Mouse (Mus musculus) embryonic facial prominence, embryonic 14.5 days (tissue): ENCODE results near the gene Aldh2. TPM values are rescaled to one million over a fixed set of nuclear protein-coding genes. Genes with fewer than 3 reads are reported as not detected.

Source experiments
- ATAC-seq: fragments of 200-750 bp; cut with Nextera tagmentation; 2 replicates; pipeline ENCODE4 v1.8.0; 2017; ENCODE audit warnings: low read depth, moderate number of reproducible peaks, moderate TSS enrichment
- DNase-seq: peaks from one replicate; pipeline ENCODE4 v3.0.0-alpha.2; 2015; ENCODE audit warnings: low spot score
- H3K27ac ChIP-seq: fragments of 300-500 bp; sonication (generic); replicated peaks from 2 replicates; pipeline ENCODE4 v1.5.1; 2014; ENCODE audit warnings: low read depth, mild to moderate bottlenecking, low read length, moderate library complexity
- H3K27me3 ChIP-seq: fragments of 300-500 bp; sonication (generic); replicated peaks from 2 replicates; pipeline ENCODE4 v1.6.1; 2014; ENCODE audit warnings: low read length; ENCODE audit not compliant: control insufficient read depth, insufficient read depth
- H3K36me3 ChIP-seq: fragments of 300-500 bp; sonication (generic); 2 replicates; pipeline ENCODE4 v1.6.1; 2014; ENCODE audit warnings: low read length, mixed read lengths; ENCODE audit not compliant: control insufficient read depth, insufficient read depth
- H3K4me1 ChIP-seq: fragments of 300-500 bp; sonication (generic); 2 replicates; pipeline ENCODE4 v1.6.1; 2014; ENCODE audit warnings: antibody characterized with exemption, low read length; ENCODE audit not compliant: control insufficient read depth, insufficient read depth
- H3K4me2 ChIP-seq: fragments of 300-500 bp; sonication (generic); 2 replicates; pipeline ENCODE4 v1.6.1; 2014; ENCODE audit warnings: low read depth, mild to moderate bottlenecking, low read length, moderate library complexity, mixed read lengths
- H3K4me3 ChIP-seq: fragments of 300-500 bp; sonication (generic); 2 replicates; pipeline ENCODE4 v1.5.1; 2014; ENCODE audit warnings: low read depth, mild to moderate bottlenecking, low read length
- H3K9ac ChIP-seq: fragments of 300-500 bp; sonication (generic); 2 replicates; pipeline ENCODE4 v1.6.1; 2014; ENCODE audit warnings: low read depth, mild to moderate bottlenecking, low read length, moderate library complexity, mixed read lengths
- H3K9me3 ChIP-seq: fragments of 300-500 bp; sonication (generic); 2 replicates; pipeline ENCODE4 v1.6.1; 2016; ENCODE audit warnings: low read length; ENCODE audit not compliant: control insufficient read depth
- WGBS: fragments of 180-500 bp; shearing (Covaris S2); extraction: QIAGEN DNeasy Blood & Tissue Kit; methylation state at CpG from one replicate; pipeline ENCODE4 v1.1.7; 2014; 5-methylcytosine and 5-hydroxymethylcytosine counted together
- polyA plus RNA-seq: library from polyadenylated mRNA; unstranded; fragments of >200 nt; fragmentation: Nextera tagmentation; extraction: Ambion mirVana; gene quantifications from 2 replicates; pipeline ENCODE4 v1.2.1, GENCODE M21; 2014

Aldh2 gene
- polyA plus RNA-seq, 1 experiment from 2014 or later: 87.8 TPM

DNA sequence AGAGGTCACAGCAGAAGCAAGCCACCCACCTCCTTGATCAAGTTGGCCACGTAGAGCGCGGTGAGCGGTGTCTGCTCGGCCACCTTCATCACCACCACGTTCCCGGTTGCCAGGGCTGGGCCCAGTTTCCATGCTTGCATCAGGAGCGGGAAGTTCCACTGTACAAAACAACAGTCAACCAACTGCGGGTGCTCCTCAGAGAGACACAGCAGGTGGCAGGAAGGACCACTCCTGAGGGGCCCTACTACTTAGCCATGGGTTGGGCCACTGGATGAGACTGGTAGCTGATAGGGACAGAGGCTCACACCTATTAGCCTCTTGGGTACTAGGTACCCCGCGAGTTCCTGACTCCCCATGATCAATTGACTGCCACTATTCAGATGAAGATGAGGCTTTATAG, 17.8 kb downstream of the Aldh2 start:
- Histone ChIP-seq H3K27me3 (no peaks in the 10 kb centered on the region), H3K9me3 (no peaks in the 10 kb centered on the region), H3K9ac (no peak overlapping the region), H3K27ac (no peak overlapping the region), H3K4me3 (no peak overlapping the region), H3K4me1 (no peaks in the 10 kb centered on the region), H3K36me3 (peaks cover 72% of the 10 kb centered on the region), H3K4me2 (no peak overlapping the region)
- WGBS: 93% methylated on average over 11 of the region's 11 CpGs
- no peak for ATAC-seq
- DNase-seq: no peak

DNA sequence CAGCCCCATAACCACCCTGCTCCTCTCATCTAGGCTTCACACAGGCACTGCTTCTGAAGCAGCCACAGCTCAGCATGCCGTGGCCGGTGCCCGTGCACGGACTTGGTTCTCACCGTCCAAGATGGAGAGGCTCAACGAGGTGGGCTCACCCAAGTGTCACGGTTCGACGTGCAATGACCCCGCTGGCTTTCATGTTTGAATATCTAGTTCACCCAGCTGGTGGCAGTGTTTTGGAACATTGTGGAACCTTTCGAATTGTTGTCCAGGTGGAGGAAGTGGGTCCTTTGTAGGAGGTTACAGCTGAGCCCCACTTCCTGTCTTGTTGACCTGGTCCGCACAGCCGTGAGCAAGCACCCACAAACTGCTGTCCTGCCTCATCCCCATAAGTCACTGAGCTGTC, 19.5 kb downstream of the Aldh2 start:
- Histone ChIP-seq H3K27me3 (no peaks in the 10 kb centered on the region), H3K9ac (no peak overlapping the region), H3K4me3 (no peak overlapping the region), H3K9me3 (no peaks in the 10 kb centered on the region), H3K27ac (no peak overlapping the region), H3K4me2 (no peak overlapping the region), H3K36me3 (peaks cover 71% of the 10 kb centered on the region), H3K4me1 (no peaks in the 10 kb centered on the region)
- ATAC-seq (no peak), DNase-seq (no peak)
- 89% methylated on average over 13 of the region's 13 CpGs for WGBS

DNA sequence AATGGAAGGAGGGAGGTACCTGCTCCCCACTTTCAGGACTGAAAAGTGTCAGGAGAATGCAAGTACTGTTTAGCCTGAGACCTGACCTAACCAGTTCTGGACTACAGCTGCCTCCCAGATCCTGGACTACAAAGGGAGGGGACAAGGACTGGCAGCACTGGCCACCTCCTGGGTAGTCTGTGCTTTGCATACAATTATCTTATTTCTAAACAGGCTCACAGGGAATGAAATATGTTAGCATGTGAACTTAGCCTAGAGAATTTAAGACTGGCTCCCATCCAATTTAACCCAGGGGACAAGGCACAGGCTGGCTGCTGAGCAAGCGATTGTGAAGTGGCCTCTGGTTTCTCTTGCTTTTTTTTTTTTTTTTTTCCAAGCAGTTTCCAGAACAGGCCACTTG, 22.8 kb downstream of the Aldh2 start:
- H3K4me2 ChIP-seq: no peak overlapping the region
- peaks cover 61% of the 10 kb centered on the region for H3K36me3 ChIP-seq
- no peaks in the 10 kb centered on the region for H3K4me1 ChIP-seq
- 77% methylated on average over 1 of the region's 1 CpGs for WGBS
- H3K27ac ChIP-seq: no peak overlapping the region
- no peaks in the 10 kb centered on the region for H3K27me3 ChIP-seq
- no peak overlapping the region for H3K9ac ChIP-seq
- DNase-seq (no peak), ATAC-seq (no peak)
- H3K4me3 ChIP-seq: no peak overlapping the region
- H3K9me3 ChIP-seq: no peaks in the 10 kb centered on the region

DNA sequence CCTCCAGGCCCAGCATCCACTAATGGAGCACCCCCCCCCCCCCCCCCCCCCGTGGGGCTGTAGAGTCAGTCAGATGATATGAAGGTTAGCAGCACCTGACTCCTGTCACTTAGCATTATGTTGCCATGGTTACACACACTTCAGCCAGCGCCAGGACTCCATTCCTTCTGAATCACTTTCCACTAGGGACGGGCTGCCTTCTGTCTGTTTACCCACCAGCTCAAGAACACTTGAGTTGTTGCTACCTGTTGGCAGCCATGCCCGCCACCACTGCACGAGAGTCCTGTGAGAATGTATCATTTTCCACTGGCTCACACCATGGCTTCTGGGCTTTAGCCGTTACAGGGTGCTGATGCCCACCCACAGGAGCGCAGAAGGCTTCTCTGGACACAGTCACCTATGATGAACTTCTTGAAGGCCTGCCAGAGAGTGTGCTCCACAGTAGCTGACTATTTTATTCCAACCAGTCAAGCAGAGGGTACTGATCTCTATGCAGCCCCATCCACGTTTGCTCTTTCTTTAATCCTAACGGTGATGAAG, 23.7 kb downstream of the Aldh2 start:
- no peaks in the 10 kb centered on the region for H3K9me3 ChIP-seq
- peaks cover 52% of the 10 kb centered on the region for H3K36me3 ChIP-seq
- H3K4me1 ChIP-seq: no peaks in the 10 kb centered on the region
- ATAC-seq: no peak
- H3K27ac ChIP-seq: no peak overlapping the region
- no peak overlapping the region for H3K9ac ChIP-seq
- H3K27me3 ChIP-seq: no peaks in the 10 kb centered on the region
- no peak for DNase-seq
- H3K4me3 ChIP-seq: no peak overlapping the region
- no peak overlapping the region for H3K4me2 ChIP-seq
- WGBS: 73% methylated on average over 8 of the region's 9 CpGs

DNA sequence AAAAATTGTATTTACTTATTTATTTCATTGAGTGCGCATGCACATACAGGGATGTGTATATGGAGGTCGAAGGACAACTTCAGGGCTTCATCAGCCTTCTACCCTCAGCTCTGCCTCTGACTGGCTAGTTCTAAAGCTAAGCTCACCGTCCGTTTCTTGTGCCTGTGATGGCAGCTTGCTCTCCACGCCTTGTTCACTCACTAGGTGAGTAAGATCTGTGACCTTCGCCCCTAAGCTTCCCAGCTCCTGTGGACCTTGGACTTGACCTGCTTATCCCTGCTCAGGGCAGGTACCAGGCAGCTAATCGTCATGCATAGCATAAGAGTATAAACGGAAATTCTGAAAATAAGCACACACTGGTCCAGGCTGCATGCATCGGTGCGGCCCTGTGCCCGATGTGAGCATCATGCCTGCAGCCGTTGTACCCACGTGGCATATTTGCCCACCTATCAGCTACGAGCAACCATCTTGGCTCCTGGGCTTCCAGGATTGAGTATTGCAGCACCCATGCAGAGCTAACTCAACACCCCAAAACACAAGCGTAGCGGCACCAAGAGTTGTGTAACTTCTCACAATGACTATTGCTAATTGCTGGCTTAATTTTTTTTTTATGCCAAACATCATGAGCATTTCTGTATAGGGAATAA, 27.5 kb downstream of the Aldh2 start:
- Histone ChIP-seq H3K4me3 (no peak overlapping the region), H3K9ac (no peak overlapping the region), H3K4me2 (no peak overlapping the region), H3K27ac (no peak overlapping the region), H3K4me1 (no peaks in the 10 kb centered on the region), H3K9me3 (no peaks in the 10 kb centered on the region), H3K36me3 (peaks cover 22% of the 10 kb centered on the region), H3K27me3 (no peaks in the 10 kb centered on the region)
- no peak for DNase-seq
- ATAC-seq: no peak
- WGBS: 87% methylated on average over 16 of the region's 16 CpGs

DNA sequence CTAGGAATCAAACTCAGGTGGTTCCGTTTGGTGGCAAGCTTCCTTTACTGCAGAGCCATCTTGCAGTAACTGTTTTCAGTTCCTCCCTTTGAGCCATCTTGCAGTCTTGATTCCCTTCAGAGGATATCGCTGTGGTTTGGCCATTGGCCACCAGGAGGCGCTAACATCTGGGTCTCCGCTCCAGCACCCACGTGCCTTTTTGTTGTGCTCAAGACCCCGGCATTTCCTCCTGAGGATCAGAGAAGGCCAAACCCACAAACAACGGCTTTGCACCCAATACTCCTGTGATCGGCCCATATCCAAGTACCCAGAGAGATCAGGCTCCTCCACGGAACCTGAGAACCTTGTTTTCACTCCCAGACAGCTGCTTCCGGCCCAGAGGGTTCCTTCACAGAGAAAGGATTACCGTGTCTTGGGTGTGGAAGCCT, 29.1 kb downstream of the Aldh2 start:
- H3K27ac ChIP-seq: no peak overlapping the region
- H3K4me1 ChIP-seq: no peaks in the 10 kb centered on the region
- DNase-seq (peak; percentile 90), ATAC-seq (peak; percentile 82)
- H3K4me3 ChIP-seq: peak overlapping the region; percentile 17
- H3K9me3 ChIP-seq: no peaks in the 10 kb centered on the region
- H3K36me3 ChIP-seq: peaks cover 6% of the 10 kb centered on the region; the same call in 1 of the 2 replicates
- no peaks in the 10 kb centered on the region for H3K27me3 ChIP-seq
- H3K4me2 ChIP-seq: peak overlapping the region; percentile 36
- H3K9ac ChIP-seq: peak overlapping the region; percentile 39; the same call in 1 of the 2 replicates
- WGBS: 8% methylated on average over 11 of the region's 11 CpGs

DNA sequence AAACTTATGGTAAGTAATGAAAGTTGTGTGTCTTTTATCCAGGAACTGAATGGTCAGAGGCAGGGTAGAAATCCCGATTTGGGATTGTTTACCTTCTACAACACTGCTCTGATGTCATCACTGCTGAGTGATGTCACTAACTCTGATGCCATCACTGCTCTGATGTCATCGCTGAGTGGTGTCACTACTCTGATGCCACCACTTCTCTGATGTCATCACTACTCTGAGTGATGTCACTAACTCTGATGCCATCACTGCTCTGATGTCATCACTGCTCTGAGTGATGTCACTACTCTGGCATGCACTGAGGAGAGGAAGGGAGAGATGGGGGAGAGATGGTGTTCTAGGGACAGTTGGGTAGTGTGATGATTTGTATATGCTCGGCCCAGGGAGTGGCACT, 31.2 kb downstream of the Aldh2 start:
- Histone ChIP-seq H3K27me3 (no peaks in the 10 kb centered on the region), H3K27ac (no peak overlapping the region), H3K4me2 (no peak overlapping the region), H3K36me3 (no peaks in the 10 kb centered on the region), H3K9ac (no peak overlapping the region), H3K4me1 (no peaks in the 10 kb centered on the region), H3K4me3 (no peak overlapping the region), H3K9me3 (no peaks in the 10 kb centered on the region)
- WGBS: 88% methylated on average over 3 of the region's 3 CpGs
- ATAC-seq (no peak), DNase-seq (no peak)

DNA sequence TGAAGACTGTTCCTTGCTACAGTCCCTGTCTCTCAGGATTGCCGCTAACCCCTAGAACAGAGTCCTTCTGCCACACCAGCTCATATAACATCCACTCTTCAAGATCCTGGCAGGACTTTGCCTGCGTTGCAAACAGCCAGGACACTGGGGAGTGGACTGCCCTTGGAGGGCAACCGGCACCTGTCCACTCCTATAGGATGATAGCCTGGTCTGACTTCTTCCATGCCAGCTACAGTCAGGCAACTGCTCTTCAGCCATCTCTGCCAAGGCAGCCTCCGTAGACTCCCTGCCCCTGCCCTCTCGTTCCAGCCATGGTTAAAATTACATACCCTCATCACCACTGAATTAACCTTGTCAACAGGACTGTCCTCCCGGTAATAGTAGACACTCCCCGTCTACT, 44.4 kb downstream of the Aldh2 start:
- Histone ChIP-seq H3K4me2 (no peak overlapping the region), H3K9ac (no peak overlapping the region), H3K9me3 (no peaks in the 10 kb centered on the region), H3K4me3 (no peak overlapping the region), H3K27me3 (no peaks in the 10 kb centered on the region), H3K36me3 (no peaks in the 10 kb centered on the region), H3K4me1 (peaks cover 6% of the 10 kb centered on the region; the same call in 1 of the 2 replicates), H3K27ac (no peak overlapping the region)
- no peak for ATAC-seq
- DNase-seq: no peak
- WGBS: 89% methylated on average over 7 of the region's 7 CpGs

DNA sequence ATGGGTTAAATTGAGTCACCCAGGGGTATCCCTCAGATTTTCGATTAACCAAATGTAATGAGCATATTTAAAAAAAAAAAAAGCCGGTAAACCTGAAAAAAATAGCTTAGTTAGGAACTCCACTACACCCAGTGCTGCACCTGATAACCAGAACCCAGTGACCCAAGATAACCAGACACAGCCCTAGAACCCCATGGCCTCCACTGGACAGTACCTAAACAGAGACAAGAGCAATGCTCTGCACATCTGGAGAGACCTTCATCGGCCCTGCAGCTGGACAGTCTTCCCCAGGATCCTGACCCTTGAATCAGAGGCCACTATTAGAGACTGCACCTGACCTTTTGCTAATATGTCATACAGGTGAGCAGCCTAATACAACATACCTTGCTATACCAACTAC, 46.5 kb downstream of the Aldh2 start:
- no peaks in the 10 kb centered on the region for H3K36me3 ChIP-seq
- ATAC-seq (no peak), DNase-seq (no peak)
- no peaks in the 10 kb centered on the region for H3K9me3 ChIP-seq
- H3K27ac ChIP-seq: no peak overlapping the region
- no peak overlapping the region for H3K4me2 ChIP-seq
- WGBS: 91% methylated on average over 3 of the region's 3 CpGs
- no peak overlapping the region for H3K4me3 ChIP-seq
- H3K27me3 ChIP-seq: no peaks in the 10 kb centered on the region
- peaks cover 14% of the 10 kb centered on the region; the same call in 1 of the 2 replicates for H3K4me1 ChIP-seq
- H3K9ac ChIP-seq: no peak overlapping the region
